Mouse (Mus musculus) neural tube, embryonic 15.5 days (tissue): ENCODE measurements around the gene Oxsr1. TPM values are rescaled to one million over a fixed set of nuclear protein-coding genes. Genes with fewer than 3 reads are reported as not detected.
"Not testable (repeated sequence)": the region's sequence is repeated elsewhere in the genome, so short reads cannot be mapped to it uniquely, and the experiment has no call there.

Source experiments
- ATAC-seq: fragments of 200-750 bp; cut with Nextera tagmentation; 2 replicates; pipeline ENCODE4 v1.8.0; 2017; ENCODE audit warnings: mild to moderate bottlenecking, moderate TSS enrichment, moderate library complexity; ENCODE audit not compliant: low FRiP score
- H3K27ac ChIP-seq: fragments of 300-500 bp; sonication (generic); replicated peaks from 2 replicates; pipeline ENCODE4 v1.5.1; 2015; ENCODE audit warnings: mild to moderate bottlenecking, inconsistent platforms
- H3K27me3 ChIP-seq: fragments of 300-500 bp; sonication (generic); replicated peaks from 2 replicates; pipeline ENCODE4 v1.6.1; 2015; ENCODE audit warnings: inconsistent platforms
- H3K36me3 ChIP-seq: fragments of 300-500 bp; sonication (generic); 2 replicates; pipeline ENCODE4 v1.6.1; 2015; ENCODE audit warnings: inconsistent platforms
- H3K4me1 ChIP-seq: fragments of 300-500 bp; sonication (generic); 2 replicates; pipeline ENCODE4 v1.6.1; 2015; ENCODE audit warnings: inconsistent platforms
- H3K4me2 ChIP-seq: fragments of 300-500 bp; sonication (generic); 2 replicates; pipeline ENCODE4 v1.6.1; 2015; ENCODE audit warnings: inconsistent platforms, mild to moderate bottlenecking, moderate library complexity
- H3K4me3 ChIP-seq: fragments of 300-500 bp; sonication (generic); replicated peaks from 2 replicates; pipeline ENCODE4 v1.5.1; 2015; ENCODE audit warnings: mild to moderate bottlenecking, inconsistent platforms
- H3K9ac ChIP-seq: fragments of 300-500 bp; sonication (generic); replicated peaks from 2 replicates; pipeline ENCODE4 v1.6.1; 2015; ENCODE audit warnings: mild to moderate bottlenecking, inconsistent platforms
- H3K9me3 ChIP-seq: fragments of 300-500 bp; sonication (generic); replicated peaks from 2 replicates; pipeline ENCODE4 v1.6.1; 2016; ENCODE audit warnings: inconsistent platforms
- WGBS: fragments of 180-500 bp; shearing (Covaris S2); methylation state at CpG from one replicate; pipeline ENCODE4 v1.1.7; 2015; ENCODE audit warnings: mixed read lengths; 5-methylcytosine and 5-hydroxymethylcytosine counted together
- polyA plus RNA-seq: library from polyadenylated mRNA; unstranded; fragments of >200 nt; fragmentation: Nextera tagmentation; extraction: Ambion mirVana; gene quantifications from 2 replicates; pipeline ENCODE4 v1.2.1, GENCODE M21; 2015

Oxsr1 gene
- polyA plus RNA-seq, 1 experiment from 2014 or later: 13.0 TPM

- Histone ChIP-seq H3K4me2 (no peak overlapping the region), H3K27ac (no peak overlapping the region), H3K27me3 (no peaks in the 10 kb centered on the region), H3K36me3 (peaks cover 42% of the 10 kb centered on the region; the same call in 1 of the 2 replicates), H3K4me3 (no peak overlapping the region), H3K9ac (no peak overlapping the region), H3K9me3 (no peaks in the 10 kb centered on the region), H3K4me1 (peaks cover 15% of the 10 kb centered on the region)
- no peak for ATAC-seq
- WGBS: 78% methylated on average over 11 of the region's 11 CpGs
Measured at GRCm38 (mm10) chr9:119241169-119241865, 80.9 kb downstream of the Oxsr1 start.

- H3K27ac ChIP-seq: no peak overlapping the region
- H3K36me3 ChIP-seq: peaks cover 39% of the 10 kb centered on the region; the same call in 1 of the 2 replicates
- no peaks in the 10 kb centered on the region for H3K9me3 ChIP-seq
- no peaks in the 10 kb centered on the region for H3K27me3 ChIP-seq
- peaks cover 15% of the 10 kb centered on the region for H3K4me1 ChIP-seq
- no peak overlapping the region for H3K4me3 ChIP-seq
- no peak overlapping the region for H3K4me2 ChIP-seq
- ATAC-seq: no peak; the same call in 1 of the 2 replicates
- 53% methylated on average over 10 of the region's 10 CpGs for WGBS
- H3K9ac ChIP-seq: no peak overlapping the region
Measured at GRCm38 (mm10) chr9:119240286-119240997, 81.8 kb downstream of the Oxsr1 start.

GRCm38 (mm10) chr9:119239274-119239673 is 83.0 kb downstream of the Oxsr1 start:
- Histone ChIP-seq H3K9ac (no peak overlapping the region), H3K4me1 (peaks cover 15% of the 10 kb centered on the region), H3K36me3 (peaks cover 36% of the 10 kb centered on the region; the same call in 1 of the 2 replicates), H3K4me3 (no peak overlapping the region), H3K27ac (no peak overlapping the region), H3K4me2 (no peak overlapping the region), H3K27me3 (no peaks in the 10 kb centered on the region), H3K9me3 (no peaks in the 10 kb centered on the region)
- ATAC-seq: no peak
- 94% methylated on average over 3 of the region's 3 CpGs for WGBS

- Histone ChIP-seq H3K4me2 (no peak overlapping the region), H3K27me3 (no peaks in the 10 kb centered on the region), H3K9ac (no peak overlapping the region), H3K36me3 (peaks cover 31% of the 10 kb centered on the region; the same call in 1 of the 2 replicates), H3K4me1 (peaks cover 15% of the 10 kb centered on the region), H3K27ac (no peak overlapping the region), H3K9me3 (no peaks in the 10 kb centered on the region), H3K4me3 (no peak overlapping the region)
- ATAC-seq: no peak
- 91% methylated on average over 4 of the region's 4 CpGs for WGBS
Measured at GRCm38 (mm10) chr9:119238796-119239195, 83.4 kb downstream of the Oxsr1 start.

GRCm38 (mm10) chr9:119231552-119231951 is 90.7 kb downstream of the Oxsr1 start:
- no peak for ATAC-seq
- WGBS: 96% methylated on average over 7 of the region's 7 CpGs
- Histone ChIP-seq H3K36me3 (0 out of 2 replicates have a peak, but pooled peaks cover 4% of the 10 kb centered on the region), H3K27ac (no peak overlapping the region), H3K4me3 (no peak overlapping the region), H3K27me3 (no peaks in the 10 kb centered on the region), H3K4me1 (no peaks in the 10 kb centered on the region), H3K4me2 (no peak overlapping the region), H3K9ac (no peak overlapping the region), H3K9me3 (no peaks in the 10 kb centered on the region)

GRCm38 (mm10) chr9:119230829-119231228 is 91.4 kb downstream of the Oxsr1 start:
- H3K27ac ChIP-seq: no peak overlapping the region
- ATAC-seq: no peak
- WGBS: 97% methylated on average over 2 of the region's 2 CpGs
- no peak overlapping the region for H3K4me2 ChIP-seq
- no peaks in the 10 kb centered on the region for H3K4me1 ChIP-seq
- H3K9ac ChIP-seq: no peak overlapping the region
- H3K9me3 ChIP-seq: no peaks in the 10 kb centered on the region
- no peaks in the 10 kb centered on the region for H3K27me3 ChIP-seq
- H3K4me3 ChIP-seq: no peak overlapping the region
- H3K36me3 ChIP-seq: 0 out of 2 replicates have a peak, but pooled peaks cover 6% of the 10 kb centered on the region

GRCm38 (mm10) chr9:119220249-119220648 is 102.0 kb downstream of the Oxsr1 start:
- Histone ChIP-seq H3K36me3 (peaks cover 32% of the 10 kb centered on the region), H3K4me1 (no peaks in the 10 kb centered on the region), H3K27me3 (no peaks in the 10 kb centered on the region), H3K4me2 (no peak overlapping the region), H3K4me3 (no peak overlapping the region), H3K9me3 (no peaks in the 10 kb centered on the region), H3K9ac (no peak overlapping the region), H3K27ac (no peak overlapping the region)
- ATAC-seq: no peak
- 89% methylated on average over 4 of the region's 4 CpGs for WGBS

GRCm38 (mm10) chr9:119219667-119220066 is 102.6 kb downstream of the Oxsr1 start:
- H3K9ac ChIP-seq: no peak overlapping the region
- H3K27ac ChIP-seq: no peak overlapping the region
- no peaks in the 10 kb centered on the region for H3K27me3 ChIP-seq
- ATAC-seq: no peak
- WGBS: 92% methylated on average over 2 of the region's 2 CpGs
- H3K9me3 ChIP-seq: no peaks in the 10 kb centered on the region
- no peaks in the 10 kb centered on the region for H3K4me1 ChIP-seq
- H3K4me2 ChIP-seq: no peak overlapping the region
- H3K36me3 ChIP-seq: peaks cover 29% of the 10 kb centered on the region
- no peak overlapping the region for H3K4me3 ChIP-seq

- not testable (repeated sequence) for ATAC-seq, H3K27me3 ChIP-seq, H3K4me1 ChIP-seq, H3K9me3 ChIP-seq, H3K4me2 ChIP-seq, H3K4me3 ChIP-seq, H3K27ac ChIP-seq, H3K9ac ChIP-seq
- WGBS: 91% methylated on average over 2 of the region's 2 CpGs
- H3K36me3 ChIP-seq: peaks cover 15% of the 10 kb centered on the region; the same call in 1 of the 2 replicates
Measured at GRCm38 (mm10) chr9:119215341-119215740, 106.9 kb downstream of the Oxsr1 start.

GRCm38 (mm10) chr9:119214601-119215000 is 107.6 kb downstream of the Oxsr1 start:
- Histone ChIP-seq H3K9ac (no peak overlapping the region), H3K27ac (no peak overlapping the region), H3K27me3 (no peaks in the 10 kb centered on the region), H3K36me3 (peaks cover 10% of the 10 kb centered on the region; the same call in 1 of the 2 replicates), H3K9me3 (no peaks in the 10 kb centered on the region), H3K4me3 (no peak overlapping the region), H3K4me2 (no peak overlapping the region), H3K4me1 (no peaks in the 10 kb centered on the region)
- 93% methylated on average over 6 of the region's 6 CpGs for WGBS
- no peak for ATAC-seq

GRCm38 (mm10) chr9:119212996-119213395 is 109.2 kb downstream of the Oxsr1 start:
- H3K4me3 ChIP-seq: no peak overlapping the region
- no peaks in the 10 kb centered on the region for H3K4me1 ChIP-seq
- 88% methylated on average over 8 of the region's 8 CpGs for WGBS
- 0 out of 2 replicates have a peak, but pooled peaks cover 4% of the 10 kb centered on the region for H3K36me3 ChIP-seq
- H3K9me3 ChIP-seq: no peaks in the 10 kb centered on the region
- H3K9ac ChIP-seq: no peak overlapping the region
- H3K27me3 ChIP-seq: no peaks in the 10 kb centered on the region
- ATAC-seq: no peak
- H3K4me2 ChIP-seq: no peak overlapping the region
- H3K27ac ChIP-seq: no peak overlapping the region

GRCm38 (mm10) chr9:119208998-119209397 is 113.2 kb downstream of the Oxsr1 start, which contains the start of gene Slc22a13:
Gene Slc22a13 (minus strand): TSS chr9:119209098.
- Histone ChIP-seq H3K4me1 (no peaks in the 10 kb centered on the region), H3K36me3 (no peaks in the 10 kb centered on the region), H3K9me3 (peaks cover 2% of the 10 kb centered on the region; the same call in 1 of the 2 replicates), H3K9ac (no peak within 1 kb of the TSS), H3K27ac (no peak within 1 kb of the TSS), H3K4me2 (no peak within 1 kb of the TSS), H3K4me3 (no peak within 1 kb of the TSS), H3K27me3 (no peaks in the 10 kb centered on the region)
- ATAC-seq: no peak
- 97% methylated on average over 4 of the region's 4 CpGs for WGBS
